Mouse (Mus musculus) midbrain, embryonic 14.5 days (tissue): ENCODE measurements at regions not wholly inside any gene's neighbourhood (a gene's known extent, or its start where the extent isn't known, plus 50 kb on each side); places are given as distances from the start of the nearest gene placed in this dataset.
A peak's percentile ranks its signal among the peaks of the same experiment; 100 is the strongest.

Source experiments
- ATAC-seq: fragments of 200-750 bp; cut with Nextera tagmentation; 2 replicates; pipeline ENCODE4 v1.8.0; 2017; ENCODE audit warnings: moderate number of reproducible peaks, moderate library complexity; ENCODE audit not compliant: low FRiP score, low TSS enrichment
- DNase-seq: peaks from one replicate; pipeline ENCODE4 v3.0.0-alpha.2; 2015
- H3K27ac ChIP-seq: fragments of 300-500 bp; sonication (generic); replicated peaks from 2 replicates; pipeline ENCODE4 v1.5.1; 2014; ENCODE audit warnings: mild to moderate bottlenecking, low read depth, low read length, moderate library complexity
- H3K27me3 ChIP-seq: fragments of 300-500 bp; sonication (generic); 2 replicates; pipeline ENCODE4 v1.6.1; 2014; ENCODE audit warnings: low read length, control low read depth, mixed read lengths; ENCODE audit not compliant: control insufficient read depth, insufficient read depth
- H3K36me3 ChIP-seq: fragments of 300-500 bp; sonication (generic); 2 replicates; pipeline ENCODE4 v1.6.1; 2014; ENCODE audit warnings: low read length, control low read depth; ENCODE audit not compliant: control insufficient read depth, insufficient read depth
- H3K4me1 ChIP-seq: fragments of 300-500 bp; sonication (generic); 2 replicates; pipeline ENCODE4 v1.6.1; 2014; ENCODE audit warnings: mild to moderate bottlenecking, antibody characterized with exemption, low read length, control low read depth; ENCODE audit not compliant: control insufficient read depth, insufficient read depth
- H3K4me2 ChIP-seq: fragments of 300-500 bp; sonication (generic); 2 replicates; pipeline ENCODE4 v1.6.1; 2014; ENCODE audit warnings: mild to moderate bottlenecking, low read length, moderate library complexity
- H3K4me3 ChIP-seq: fragments of 300-500 bp; sonication (generic); replicated peaks from 2 replicates; pipeline ENCODE4 v1.5.1; 2014; ENCODE audit warnings: low read depth, low read length
- H3K9ac ChIP-seq: fragments of 300-500 bp; sonication (generic); replicated peaks from 2 replicates; pipeline ENCODE4 v1.6.1; 2014; ENCODE audit warnings: mild to moderate bottlenecking, low read length, moderate library complexity
- H3K9me3 ChIP-seq: fragments of 300-500 bp; sonication (generic); 2 replicates; pipeline ENCODE4 v1.6.1; 2016; ENCODE audit warnings: low read length, control low read depth, mixed read lengths; ENCODE audit not compliant: control insufficient read depth
- WGBS: fragments of 180-500 bp; shearing (Covaris S2); extraction: QIAGEN DNeasy Blood & Tissue Kit; methylation state at CpG from one replicate; pipeline ENCODE4 v1.1.7; 2014; 5-methylcytosine and 5-hydroxymethylcytosine counted together

DNA sequence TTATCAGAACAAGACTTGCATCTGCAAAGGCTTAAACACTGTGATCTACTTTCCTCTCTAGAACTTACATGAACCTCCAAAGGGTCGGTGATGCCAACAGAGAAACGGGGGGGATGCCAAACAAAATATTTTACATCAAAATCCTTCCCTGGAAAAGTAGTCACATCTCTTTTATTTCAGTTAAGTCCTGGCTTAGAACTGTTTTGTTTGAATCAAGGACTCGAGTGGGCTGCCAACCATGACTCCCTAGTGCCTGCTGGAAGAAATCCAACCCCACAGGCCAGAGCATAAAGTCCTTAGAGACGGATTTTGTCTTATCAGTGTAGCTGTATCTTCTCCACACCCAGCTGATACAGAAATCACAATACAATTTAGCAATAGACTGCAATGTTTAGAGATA is 336.1 kb upstream of the Rack1 start:
- WGBS, result 65% methylated on average over 4 of the region's 4 CpGs

DNA sequence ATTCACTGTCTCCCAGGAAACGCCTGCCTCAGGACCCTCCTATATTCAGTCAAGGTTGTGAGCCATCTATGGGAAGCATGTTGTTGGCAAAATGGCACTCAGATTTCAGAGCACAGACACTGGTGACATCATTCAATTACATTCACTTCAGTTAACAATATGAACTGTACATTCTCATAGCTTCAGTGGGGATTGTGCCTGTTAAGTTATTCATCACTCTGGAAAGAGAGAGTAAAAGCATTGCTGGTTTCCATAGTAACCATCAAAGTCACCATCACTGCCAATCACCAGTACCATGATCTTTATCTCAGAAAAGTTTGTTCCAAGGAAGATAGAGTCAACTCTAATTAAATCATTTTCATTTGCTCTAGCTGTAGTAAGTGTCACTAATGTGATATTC is 350.2 kb upstream of the Rack1 start:
- H3K36me3 ChIP-seq, result no peaks in the 10 kb centered on the region
- no peak overlapping the region for H3K27ac ChIP-seq
- no peaks in the 10 kb centered on the region for H3K27me3 ChIP-seq
- 74% methylated on average over 1 of the region's 1 CpGs for WGBS
- H3K4me1 ChIP-seq, result no peaks in the 10 kb centered on the region
- ATAC-seq (no peak), DNase-seq (no peak)
- no peak overlapping the region for H3K4me2 ChIP-seq
- no peak overlapping the region for H3K4me3 ChIP-seq
- H3K9me3 ChIP-seq, result no peaks in the 10 kb centered on the region
- no peak overlapping the region for H3K9ac ChIP-seq

More for the DNA sequence above, 336.1 kb upstream of the Rack1 start:
- Histone ChIP-seq H3K4me2 (no peak overlapping the region), H3K9ac (no peak overlapping the region), H3K4me1 (no peaks in the 10 kb centered on the region), H3K9me3 (no peaks in the 10 kb centered on the region), H3K27me3 (no peaks in the 10 kb centered on the region), H3K27ac (no peak overlapping the region), H3K4me3 (no peak overlapping the region), H3K36me3 (no peaks in the 10 kb centered on the region)
- no peak for DNase-seq
- no peak for ATAC-seq

DNA sequence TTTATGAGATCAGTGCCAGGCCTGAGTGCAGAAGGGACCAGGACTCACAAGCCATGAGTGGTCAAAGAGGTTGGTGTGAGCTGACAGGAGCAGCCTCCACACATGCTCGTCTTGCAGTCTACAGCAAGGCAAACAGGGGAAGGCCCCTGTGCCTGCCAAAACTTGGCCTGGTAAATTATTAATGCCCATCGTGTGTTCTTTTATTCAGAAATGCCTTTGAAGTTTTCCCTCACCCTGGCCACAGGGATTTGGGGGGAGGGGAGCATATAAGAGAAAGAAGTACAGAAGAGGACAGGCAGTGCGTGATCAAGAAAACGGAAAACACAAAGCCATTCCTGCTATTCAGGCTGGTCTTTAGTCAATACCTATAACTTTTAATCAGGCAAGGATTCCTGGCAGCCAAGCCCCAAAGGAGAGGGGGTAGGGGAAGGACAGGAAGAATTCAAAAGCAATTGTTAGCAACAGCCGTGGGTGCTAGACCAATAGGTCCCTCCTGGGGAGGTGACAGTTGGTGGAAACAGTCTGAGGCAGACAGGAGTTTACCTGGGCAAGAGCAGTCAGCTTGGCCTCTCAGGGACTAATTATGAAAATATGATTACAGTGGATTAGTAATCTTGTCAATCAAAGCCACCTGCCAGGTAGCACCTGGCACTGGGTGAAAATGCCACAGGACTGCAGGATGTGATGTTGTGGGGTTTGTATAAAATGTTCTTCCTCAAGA is 357.4 kb upstream of the Rack1 start:
- no peak overlapping the region for H3K4me3 ChIP-seq
- no peak overlapping the region for H3K4me2 ChIP-seq
- H3K9me3 ChIP-seq, result no peaks in the 10 kb centered on the region
- H3K27me3 ChIP-seq, result no peaks in the 10 kb centered on the region
- 0 out of 2 replicates have a peak, but pooled peaks cover 5% of the 10 kb centered on the region for H3K4me1 ChIP-seq
- H3K27ac ChIP-seq, result peak overlapping the region; percentile 55
- no peaks in the 10 kb centered on the region for H3K36me3 ChIP-seq
- no peak overlapping the region for H3K9ac ChIP-seq
- WGBS, result 26% methylated on average over 5 of the region's 5 CpGs
- DNase-seq (peak; percentile 78), ATAC-seq (peak; percentile 73)

DNA sequence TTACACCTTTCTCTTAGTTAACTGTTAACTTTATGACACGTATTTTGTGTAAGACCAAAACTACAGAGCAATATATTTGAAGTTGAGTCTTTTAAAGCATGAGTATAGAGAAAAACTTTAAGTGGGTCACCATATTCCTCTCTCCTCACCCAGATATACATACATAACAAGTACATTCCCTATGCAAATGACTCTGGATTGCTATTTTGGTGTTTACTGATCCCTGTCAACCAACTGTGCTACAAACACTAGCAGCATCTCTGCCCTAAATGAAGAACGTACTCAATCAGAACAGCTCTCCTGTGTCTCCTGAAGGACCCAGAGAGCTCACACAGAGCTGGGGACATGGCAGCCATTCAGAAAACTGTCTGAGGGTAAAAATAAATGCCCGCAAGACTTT is 363.4 kb upstream of the Rack1 start:
- Histone ChIP-seq H3K4me3 (no peak overlapping the region), H3K27ac (no peak overlapping the region), H3K4me2 (no peak overlapping the region), H3K4me1 (no peaks in the 10 kb centered on the region), H3K27me3 (no peaks in the 10 kb centered on the region), H3K9ac (no peak overlapping the region), H3K36me3 (no peaks in the 10 kb centered on the region), H3K9me3 (no peaks in the 10 kb centered on the region)
- DNase-seq, result no peak
- ATAC-seq, result no peak
- 92% methylated on average over 3 of the region's 3 CpGs for WGBS

DNA sequence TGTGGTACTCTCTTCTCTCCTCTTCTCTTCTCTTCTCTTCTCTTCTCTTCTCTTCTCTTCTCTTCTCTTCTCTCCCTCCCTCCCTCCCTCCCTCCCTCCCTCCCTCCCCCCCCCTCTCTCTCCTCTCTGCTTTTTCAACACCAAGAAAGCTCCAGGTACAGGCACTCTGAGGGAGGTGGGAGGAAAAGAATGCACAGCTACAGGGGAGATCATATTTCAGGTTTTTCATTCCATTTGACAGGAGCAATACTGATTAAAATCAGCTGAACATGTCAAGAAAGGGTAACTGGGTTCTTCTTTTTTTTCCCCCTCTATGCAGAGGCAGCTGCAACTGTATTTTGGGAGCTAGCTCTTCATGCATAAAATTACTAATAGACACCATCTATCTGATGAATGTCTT is 368.8 kb upstream of the Rack1 start:
- no peak overlapping the region for H3K27ac ChIP-seq
- no peak for DNase-seq
- H3K27me3 ChIP-seq, result no peaks in the 10 kb centered on the region
- no peak for ATAC-seq
- H3K9me3 ChIP-seq, result no peaks in the 10 kb centered on the region
- H3K4me1 ChIP-seq, result no peaks in the 10 kb centered on the region
- no peak overlapping the region for H3K9ac ChIP-seq
- H3K4me2 ChIP-seq, result no peak overlapping the region
- H3K4me3 ChIP-seq, result no peak overlapping the region
- no peaks in the 10 kb centered on the region for H3K36me3 ChIP-seq

DNA sequence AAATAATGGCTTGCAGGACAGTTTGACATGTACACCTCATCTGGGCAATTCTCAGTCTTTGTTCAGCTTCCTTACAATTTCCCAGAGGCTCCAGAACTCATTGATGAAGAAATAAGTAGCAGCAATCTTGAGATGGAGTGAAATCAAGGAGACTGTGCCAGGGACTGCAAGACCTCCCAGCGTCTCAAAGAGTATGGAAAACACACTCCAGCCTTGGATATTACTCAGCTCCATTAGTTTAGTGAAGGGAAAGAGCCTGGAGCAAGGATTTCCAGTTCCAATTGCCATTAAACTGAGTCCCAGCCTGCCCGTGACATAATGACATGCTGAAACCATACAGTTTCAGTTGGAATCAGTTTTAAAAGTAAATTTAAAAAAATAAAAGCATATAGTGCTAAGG is 372.7 kb upstream of the Rack1 start:
- no peaks in the 10 kb centered on the region for H3K4me1 ChIP-seq
- H3K27ac ChIP-seq, result no peak overlapping the region
- H3K9me3 ChIP-seq, result no peaks in the 10 kb centered on the region
- ATAC-seq, result no peak
- no peak overlapping the region for H3K9ac ChIP-seq
- no peaks in the 10 kb centered on the region for H3K27me3 ChIP-seq
- no peak overlapping the region for H3K4me2 ChIP-seq
- DNase-seq, result no peak
- no peaks in the 10 kb centered on the region for H3K36me3 ChIP-seq
- 68% methylated on average over 2 of the region's 2 CpGs for WGBS
- H3K4me3 ChIP-seq, result no peak overlapping the region

DNA sequence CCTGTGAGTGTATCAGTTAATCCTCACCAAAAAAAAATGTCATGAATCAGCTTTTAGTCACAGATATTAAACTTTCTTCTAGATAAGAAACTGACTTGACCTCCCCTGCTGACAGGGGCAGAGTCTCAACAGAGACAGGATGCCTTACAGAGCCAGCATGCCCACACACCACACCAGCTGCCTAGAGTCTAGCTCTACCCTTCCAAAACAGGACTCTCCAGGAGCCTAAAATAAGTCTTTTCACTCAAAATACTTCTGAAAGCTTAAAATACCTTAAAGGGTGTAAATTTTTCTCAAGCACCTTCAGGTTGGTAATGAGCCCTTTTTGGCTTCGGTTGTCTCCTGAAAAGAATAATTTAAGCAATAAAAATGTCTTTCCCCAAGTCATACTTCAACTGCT is 373.7 kb upstream of the Rack1 start:
- Histone ChIP-seq H3K4me3 (no peak overlapping the region), H3K27me3 (no peaks in the 10 kb centered on the region), H3K4me2 (no peak overlapping the region), H3K27ac (no peak overlapping the region), H3K36me3 (no peaks in the 10 kb centered on the region), H3K9me3 (no peaks in the 10 kb centered on the region), H3K9ac (no peak overlapping the region), H3K4me1 (no peaks in the 10 kb centered on the region)
- ATAC-seq (no peak), DNase-seq (no peak)
- WGBS, result 86% methylated on average over 1 of the region's 1 CpGs

DNA sequence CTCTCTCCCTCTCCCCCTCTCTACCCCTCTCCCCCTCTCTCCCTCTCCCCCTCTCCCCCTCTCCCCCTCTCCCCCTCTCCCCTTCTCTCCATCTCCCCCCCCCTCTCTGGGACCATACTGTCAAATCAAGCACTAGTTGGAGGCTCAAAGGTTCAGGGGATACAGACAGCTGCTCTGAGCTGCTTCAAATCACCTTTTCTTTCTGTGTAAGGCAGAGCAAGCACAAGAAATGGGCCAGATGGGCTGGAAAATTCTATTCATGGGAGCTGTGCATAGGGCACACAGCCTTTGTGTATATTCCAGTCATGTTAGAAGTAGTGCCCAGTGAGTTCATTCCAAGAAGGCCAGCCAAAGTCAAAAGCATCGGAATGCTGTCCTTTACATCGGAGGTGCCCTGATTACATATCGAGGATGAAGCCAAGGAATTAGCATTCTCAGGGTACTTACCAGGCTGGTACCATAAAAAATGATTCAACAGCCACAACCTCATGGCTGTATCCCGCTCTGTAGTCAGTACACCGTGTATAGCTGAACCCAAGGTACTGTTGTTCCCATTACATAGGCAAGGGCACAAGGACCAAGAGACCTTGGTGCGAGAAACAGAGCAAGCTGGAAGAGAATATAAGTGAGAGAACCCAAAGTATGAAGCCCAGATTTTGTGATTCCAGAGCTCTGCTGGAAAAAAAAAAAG is 381.9 kb upstream of the Rack1 start:
- no peaks in the 10 kb centered on the region for H3K27me3 ChIP-seq
- no peaks in the 10 kb centered on the region for H3K36me3 ChIP-seq
- H3K27ac ChIP-seq, result no peak overlapping the region
- 87% methylated on average over 6 of the region's 6 CpGs for WGBS
- no peaks in the 10 kb centered on the region for H3K4me1 ChIP-seq
- no peak overlapping the region for H3K4me2 ChIP-seq
- no peak overlapping the region for H3K4me3 ChIP-seq
- no peak for ATAC-seq
- H3K9ac ChIP-seq, result no peak overlapping the region
- DNase-seq, result no peak
- no peaks in the 10 kb centered on the region for H3K9me3 ChIP-seq

DNA sequence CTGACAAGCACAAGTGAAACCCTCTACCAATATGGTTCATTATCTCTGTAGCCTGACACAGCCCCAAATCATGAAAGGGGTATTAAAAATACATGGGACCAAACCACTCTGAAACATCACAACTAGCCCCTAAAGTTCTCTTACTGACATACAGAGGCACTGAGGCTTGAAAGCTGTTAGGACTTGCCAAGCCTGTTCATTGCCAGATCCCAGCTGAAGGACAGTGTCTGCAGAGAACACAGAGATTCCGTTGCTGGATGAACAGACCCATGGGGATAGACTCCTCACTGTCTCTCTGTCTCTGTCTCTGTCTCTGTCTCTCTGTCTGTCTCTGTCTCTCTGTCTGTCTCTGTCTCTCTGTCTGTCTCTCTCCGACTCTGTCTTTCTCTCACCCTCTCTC is 382.5 kb upstream of the Rack1 start:
- no peak for DNase-seq
- 86% methylated on average over 2 of the region's 2 CpGs for WGBS
- no peak overlapping the region for H3K4me2 ChIP-seq
- no peaks in the 10 kb centered on the region for H3K4me1 ChIP-seq
- no peaks in the 10 kb centered on the region for H3K36me3 ChIP-seq
- H3K27me3 ChIP-seq, result no peaks in the 10 kb centered on the region
- no peak overlapping the region for H3K27ac ChIP-seq
- no peak overlapping the region for H3K9ac ChIP-seq
- H3K4me3 ChIP-seq, result no peak overlapping the region
- no peaks in the 10 kb centered on the region for H3K9me3 ChIP-seq
- ATAC-seq, result no peak
